Mouse (Mus musculus) heart, postnatal 0 days (tissue): ENCODE results near the gene Gosr2. TPM values are rescaled to one million over a fixed set of nuclear protein-coding genes. Genes with fewer than 3 reads are reported as not detected.

Experiments used
- ATAC-seq: fragments of 200-750 bp; cut with Nextera tagmentation; 2 replicates; pipeline ENCODE4 v1.8.0; 2017; ENCODE audit warnings: low read depth, moderate number of reproducible peaks, moderate library complexity; ENCODE audit not compliant: insufficient read depth
- DNase-seq: peaks from one replicate; pipeline ENCODE4 v3.0.0-alpha.2; 2016; ENCODE audit warnings: low spot score
- H3K27ac ChIP-seq: fragments of 300-500 bp; sonication (generic); 2 replicates; pipeline ENCODE4 v1.5.1; 2014; ENCODE audit warnings: low read depth, mild to moderate bottlenecking
- H3K27me3 ChIP-seq: fragments of 300-500 bp; sonication (generic); 2 replicates; pipeline ENCODE4 v1.6.1; 2014; ENCODE audit warnings: low read length, mixed read lengths; ENCODE audit not compliant: control insufficient read depth, insufficient read depth
- H3K36me3 ChIP-seq: fragments of 300-500 bp; sonication (generic); replicated peaks from 2 replicates; pipeline ENCODE4 v1.6.1; 2014; ENCODE audit warnings: low read length, mixed read lengths; ENCODE audit not compliant: control insufficient read depth, insufficient read depth
- H3K4me1 ChIP-seq: fragments of 300-500 bp; sonication (generic); 2 replicates; pipeline ENCODE4 v1.6.1; 2014; ENCODE audit warnings: antibody characterized with exemption; ENCODE audit not compliant: control insufficient read depth, insufficient read depth
- H3K4me2 ChIP-seq: fragments of 300-500 bp; sonication (generic); 2 replicates; pipeline ENCODE4 v1.6.1; 2014; ENCODE audit warnings: low read depth, mild to moderate bottlenecking, low read length, moderate library complexity
- H3K4me3 ChIP-seq: fragments of 300-500 bp; sonication (generic); 2 replicates; pipeline ENCODE4 v1.5.1; 2014; ENCODE audit warnings: low read depth, low read length
- H3K9ac ChIP-seq: fragments of 300-500 bp; sonication (generic); replicated peaks from 2 replicates; pipeline ENCODE4 v1.6.1; 2014; ENCODE audit warnings: low read depth, low read length, mixed read lengths
- H3K9me3 ChIP-seq: fragments of 300-500 bp; sonication (generic); replicated peaks from 2 replicates; pipeline ENCODE4 v1.6.1; 2016; ENCODE audit warnings: low read length; ENCODE audit not compliant: control insufficient read depth
- CTCF ChIP-seq: IDR thresholded peaks from 2 replicates; pipeline ENCODE4 v1.5.1; 2016; ENCODE audit warnings: antibody characterized with exemption, control low read depth, low read depth
- EP300 ChIP-seq: IDR thresholded peaks from 2 replicates; pipeline ENCODE4 v1.6.1; 2016; ENCODE audit warnings: antibody characterized with exemption, low read depth
- WGBS: fragments of 180-500 bp; shearing (Covaris S2); extraction: QIAGEN DNeasy Blood & Tissue Kit; methylation state at CpG from one replicate; pipeline ENCODE4 v1.1.7; 2014; 5-methylcytosine and 5-hydroxymethylcytosine counted together
- polyA plus RNA-seq: library from polyadenylated mRNA; unstranded; fragments of >200 nt; fragmentation: Nextera tagmentation; extraction: Ambion mirVana; gene quantifications from 2 replicates; pipeline ENCODE4 v1.2.1, GENCODE M21; 2015
- total RNA-seq: library from RNA; depleted of rRNA; stranded (reverse); fragments of >200 nt; gene quantifications from 2 replicates; pipeline ENCODE4 v1.2.3, GENCODE M21; 2014; ENCODE audit warnings: low replicate concordance

The Gosr2 gene
- total and polyA plus RNA-seq, 2 experiments from 2014 or later, result 56.8 to 73.8 TPM

DNA sequence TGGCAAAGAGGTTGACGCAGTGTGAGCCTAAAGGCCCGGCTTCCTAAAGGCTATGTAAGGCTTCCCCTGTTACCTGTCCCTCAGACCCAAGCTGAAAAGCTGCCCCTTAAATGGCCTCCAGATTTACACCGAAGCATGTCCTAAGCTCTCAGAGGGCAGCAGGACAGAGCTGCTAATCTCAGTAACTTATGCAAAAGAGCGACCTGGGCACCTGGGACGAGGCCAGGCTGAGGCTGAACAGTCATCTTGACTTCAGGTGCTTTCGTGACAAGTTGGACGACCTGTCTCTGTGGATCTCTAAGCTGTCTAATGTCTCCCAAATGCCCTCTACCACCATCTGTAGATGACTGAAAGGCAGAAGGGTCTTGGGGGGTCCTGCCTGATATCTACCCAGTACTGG is 34.6 kb upstream of the Gosr2 start:
- peaks cover 3% of the 10 kb centered on the region; the same call in 1 of the 2 replicates for H3K27me3 ChIP-seq
- no peak overlapping the region for H3K27ac ChIP-seq
- no peaks in the 10 kb centered on the region for H3K4me1 ChIP-seq
- ATAC-seq (no peak), DNase-seq (no peak)
- no peak overlapping the region for H3K4me3 ChIP-seq
- no peak overlapping the region for H3K9ac ChIP-seq
- no peaks in the 10 kb centered on the region for H3K9me3 ChIP-seq
- no peak overlapping the region for H3K4me2 ChIP-seq
- TF ChIP-seq EP300 (no peak), CTCF (no peak)
- WGBS, result 81% methylated on average over 7 of the region's 7 CpGs
- no peaks in the 10 kb centered on the region for H3K36me3 ChIP-seq

DNA sequence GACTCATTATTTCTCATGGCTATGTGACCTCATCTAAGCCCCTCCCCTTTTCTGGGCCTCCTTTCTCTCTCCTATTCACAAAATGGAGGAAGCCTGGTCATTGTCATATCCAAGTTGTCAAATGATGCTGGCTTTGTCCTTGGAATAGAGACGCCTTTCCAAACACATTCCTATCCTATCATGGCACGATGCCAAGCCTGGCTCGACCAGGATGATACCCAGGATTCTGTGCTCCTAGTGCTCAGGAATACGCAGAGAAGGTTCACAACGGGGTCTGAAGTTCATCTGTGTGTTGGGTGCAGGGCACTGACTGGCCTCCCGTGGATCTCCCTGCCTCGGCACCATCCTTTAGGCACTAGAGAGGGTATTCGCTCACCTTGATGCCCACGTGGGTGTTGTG is 33.9 kb upstream of the Gosr2 start:
- Histone ChIP-seq H3K9ac (no peak overlapping the region), H3K4me2 (no peak overlapping the region), H3K27ac (no peak overlapping the region), H3K4me1 (no peaks in the 10 kb centered on the region), H3K9me3 (no peaks in the 10 kb centered on the region), H3K27me3 (peaks cover 3% of the 10 kb centered on the region; the same call in 1 of the 2 replicates), H3K36me3 (no peaks in the 10 kb centered on the region), H3K4me3 (no peak overlapping the region)
- WGBS, result 52% methylated on average over 9 of the region's 9 CpGs
- ATAC-seq (no peak), DNase-seq (no peak)
- TF ChIP-seq CTCF, result no peak
- TF ChIP-seq EP300, result no peak

DNA sequence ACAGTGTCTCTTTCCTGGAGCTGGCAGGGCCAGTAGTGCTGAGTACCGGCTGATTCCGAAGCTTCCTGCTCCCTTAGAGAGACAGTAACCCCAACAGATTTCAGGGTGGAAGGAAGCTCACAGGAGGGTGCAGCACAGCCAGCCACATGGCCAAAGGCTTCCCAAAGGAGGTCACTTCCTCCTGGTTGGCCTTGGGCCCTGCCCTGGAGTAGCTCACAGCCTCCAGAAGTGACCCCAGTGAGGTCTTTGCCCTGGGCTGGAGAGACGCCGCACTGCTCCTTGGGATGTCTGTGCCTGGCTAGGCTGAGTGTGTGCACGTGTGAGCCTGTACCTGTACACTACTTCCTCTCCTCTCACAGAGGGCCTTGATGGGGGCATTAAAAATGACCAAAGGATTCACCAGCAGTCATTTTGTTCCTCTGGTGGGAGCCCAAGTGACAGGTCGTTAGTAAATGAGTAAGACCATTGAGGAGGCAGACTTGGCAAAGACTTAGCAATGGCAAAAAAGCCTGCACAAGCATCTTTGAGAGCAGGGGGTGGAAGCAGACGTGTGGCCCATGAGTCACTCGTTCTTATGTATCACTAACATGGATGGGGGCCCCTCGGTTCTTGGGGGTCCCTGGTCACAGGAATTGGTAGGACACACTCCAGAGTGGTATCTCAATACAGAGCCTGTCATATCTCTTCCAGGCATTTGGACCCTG is 31.7 kb upstream of the Gosr2 start:
- H3K4me1 ChIP-seq, result no peaks in the 10 kb centered on the region
- no peak overlapping the region for H3K4me3 ChIP-seq
- no peak overlapping the region for H3K27ac ChIP-seq
- TF ChIP-seq CTCF (no peak), EP300 (no peak)
- 59% methylated on average over 9 of the region's 9 CpGs for WGBS
- no peak overlapping the region for H3K9ac ChIP-seq
- no peak overlapping the region for H3K4me2 ChIP-seq
- no peaks in the 10 kb centered on the region for H3K36me3 ChIP-seq
- DNase-seq, result no peak
- H3K27me3 ChIP-seq, result peaks cover 3% of the 10 kb centered on the region; the same call in 1 of the 2 replicates
- no peaks in the 10 kb centered on the region for H3K9me3 ChIP-seq
- no peak for ATAC-seq

DNA sequence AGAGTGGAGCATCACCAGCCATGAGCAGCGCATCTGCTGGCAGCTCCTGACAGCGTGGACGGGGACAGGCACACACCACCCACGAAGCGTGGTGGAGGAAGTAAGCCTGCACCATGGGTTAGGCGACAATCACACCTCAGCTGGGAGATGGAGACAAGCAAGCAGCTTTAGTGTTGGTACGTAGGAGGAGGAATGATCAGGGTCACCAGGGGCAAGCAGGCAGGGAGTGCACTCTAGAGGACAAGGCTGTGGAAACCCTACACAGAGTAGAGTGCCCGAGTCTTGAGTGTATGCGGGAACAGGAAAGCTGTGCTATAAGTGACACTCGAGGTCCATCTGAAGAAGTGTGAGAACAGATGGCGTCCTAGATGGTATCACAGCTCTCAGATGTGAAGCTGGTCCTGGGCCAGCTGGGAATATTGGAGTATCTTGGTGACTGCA is 26.7 kb upstream of the Gosr2 start:
- H3K4me1 ChIP-seq, result no peaks in the 10 kb centered on the region
- no peak for ATAC-seq
- no peak overlapping the region for H3K27ac ChIP-seq
- H3K9me3 ChIP-seq, result no peaks in the 10 kb centered on the region
- H3K4me2 ChIP-seq, result no peak overlapping the region
- no peaks in the 10 kb centered on the region for H3K36me3 ChIP-seq
- 72% methylated on average over 11 of the region's 11 CpGs for WGBS
- no peak overlapping the region for H3K9ac ChIP-seq
- no peak overlapping the region for H3K4me3 ChIP-seq
- TF ChIP-seq CTCF (no peak), EP300 (no peak)
- 0 out of 2 replicates have a peak, but pooled peaks cover 3% of the 10 kb centered on the region for H3K27me3 ChIP-seq
- no peak for DNase-seq

DNA sequence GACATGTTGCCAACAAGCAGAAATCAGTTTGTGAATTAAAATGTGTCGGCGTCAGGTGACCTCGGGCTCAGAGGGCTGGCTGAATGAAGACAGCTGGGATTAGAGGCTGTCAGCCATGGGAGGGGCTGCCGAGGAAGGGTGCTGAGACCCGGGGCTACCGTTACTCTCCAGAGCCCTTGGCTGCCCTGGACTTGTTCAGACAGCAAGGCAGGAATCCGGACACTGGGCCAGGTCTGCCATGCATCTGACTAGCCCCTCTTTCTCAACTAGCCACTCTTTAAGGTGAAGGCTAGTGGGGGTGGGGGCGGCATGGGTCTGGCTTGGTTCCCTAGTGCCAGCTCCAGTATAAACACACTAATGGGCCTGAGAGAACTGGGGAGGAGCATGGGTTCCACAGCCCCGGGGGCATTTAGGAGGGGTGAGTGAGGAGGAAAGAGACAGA is 24.4 kb upstream of the Gosr2 start:
- Histone ChIP-seq H3K4me2 (peak overlapping the region; percentile 55), H3K27me3 (no peaks in the 10 kb centered on the region), H3K4me3 (peak overlapping the region; percentile 26), H3K9me3 (no peaks in the 10 kb centered on the region), H3K27ac (no peak overlapping the region), H3K9ac (no peak overlapping the region), H3K36me3 (no peaks in the 10 kb centered on the region), H3K4me1 (no peaks in the 10 kb centered on the region)
- 8% methylated on average over 9 of the region's 9 CpGs for WGBS
- DNase-seq (no peak), ATAC-seq (no peak)
- TF ChIP-seq EP300, result no peak
- TF ChIP-seq CTCF, result no peak
